Mouse (Mus musculus) limb, embryonic 14.5 days (tissue): Measurements from ENCODE around the gene Lgr4. TPM values are rescaled to one million over a fixed set of nuclear protein-coding genes. Genes with fewer than 3 reads are reported as not detected.

Experiments
- ATAC-seq: fragments of 200-750 bp; cut with Nextera tagmentation; 2 replicates; pipeline ENCODE4 v1.8.0; 2017; ENCODE audit warnings: low read depth, moderate number of reproducible peaks, moderate TSS enrichment; ENCODE audit not compliant: low FRiP score
- DNase-seq: peaks from one replicate; pipeline ENCODE4 v3.0.0-alpha.2; 2015; ENCODE audit warnings: low spot score
- H3K27ac ChIP-seq: fragments of 300-500 bp; sonication (generic); replicated peaks from 2 replicates; pipeline ENCODE4 v1.5.1; 2014; ENCODE audit warnings: low read depth, mild to moderate bottlenecking, low read length, moderate library complexity, mixed read lengths
- H3K27me3 ChIP-seq: fragments of 300-500 bp; sonication (generic); 2 replicates; pipeline ENCODE4 v1.6.1; 2014; ENCODE audit warnings: low read length, mixed read lengths; ENCODE audit not compliant: control insufficient read depth, insufficient read depth
- H3K36me3 ChIP-seq: fragments of 300-500 bp; sonication (generic); 2 replicates; pipeline ENCODE4 v1.6.1; 2014; ENCODE audit warnings: mild to moderate bottlenecking, low read length, moderate library complexity, mixed read lengths; ENCODE audit not compliant: control insufficient read depth, insufficient read depth
- H3K4me1 ChIP-seq: fragments of 300-500 bp; sonication (generic); 2 replicates; pipeline ENCODE4 v1.6.1; 2014; ENCODE audit warnings: antibody characterized with exemption, low read length, mixed read lengths; ENCODE audit not compliant: control insufficient read depth, insufficient read depth
- H3K4me2 ChIP-seq: fragments of 300-500 bp; sonication (generic); replicated peaks from 2 replicates; pipeline ENCODE4 v1.6.1; 2014; ENCODE audit warnings: low read depth, mild to moderate bottlenecking, low read length, moderate library complexity; ENCODE audit not compliant: severe bottlenecking
- H3K4me3 ChIP-seq: fragments of 300-500 bp; sonication (generic); replicated peaks from 2 replicates; pipeline ENCODE4 v1.5.1; 2014; ENCODE audit warnings: low read length
- H3K9ac ChIP-seq: fragments of 300-500 bp; sonication (generic); 2 replicates; pipeline ENCODE4 v1.6.1; 2014; ENCODE audit warnings: mild to moderate bottlenecking, low read depth, low read length, moderate library complexity; ENCODE audit not compliant: severe bottlenecking
- H3K9me3 ChIP-seq: fragments of 300-500 bp; sonication (generic); 2 replicates; pipeline ENCODE4 v1.6.1; 2016; ENCODE audit warnings: low read length; ENCODE audit not compliant: control insufficient read depth
- POLR2A ChIP-seq: fragments of 200-500 bp; IDR thresholded peaks from 2 replicates; pipeline ENCODE4 v1.8.0; 2012; ENCODE audit warnings: inconsistent platforms, mild to moderate bottlenecking, moderate library complexity, borderline replicate concordance; ENCODE audit not compliant: insufficient read depth, insufficient read length; ENCODE audit errors: extremely low read depth
- WGBS: fragments of 180-500 bp; shearing (Covaris S2); extraction: QIAGEN DNeasy Blood & Tissue Kit; methylation state at CpG from one replicate; pipeline ENCODE4 v1.1.7; 2014; 5-methylcytosine and 5-hydroxymethylcytosine counted together
- polyA plus RNA-seq, 2 experiments: library from polyadenylated mRNA; depleted of rRNA in 1 of 2; stranded (reverse) in 1 of 2; unstranded in 1 of 2; fragments of >200 nt; fragmentation: Nextera tagmentation in 1 of 2; extraction: Ambion mirVana in 1 of 2; gene quantifications; 2 replicates each; pipeline versions ENCODE4 v1.2.1 to v1.2.3; 2012 to 2014

The Lgr4 gene
- polyA plus RNA-seq, 2 experiments, result 27.8 to 32.3 TPM

- Histone ChIP-seq H3K4me1 (peaks cover 26% of the 10 kb centered on the region), H3K9me3 (no peaks in the 10 kb centered on the region), H3K4me3 (no peak overlapping the region), H3K27ac (no peak overlapping the region), H3K9ac (no peak overlapping the region), H3K27me3 (no peaks in the 10 kb centered on the region), H3K4me2 (no peak overlapping the region), H3K36me3 (no peaks in the 10 kb centered on the region; the same call in 1 of the 2 replicates)
- WGBS, result 73% methylated on average over 5 of the region's 5 CpGs
- DNase-seq, result no peak
- ATAC-seq, result no peak
- TF ChIP-seq POLR2A, result no peak
These were observed 120.9 kb downstream of the Lgr4 start for GRCm38 (mm10) chr2:110038341-110038740.

- H3K4me2 ChIP-seq, result no peak overlapping the region
- ATAC-seq, result no peak
These were observed 125.7 kb downstream of the Lgr4 start for GRCm38 (mm10) chr2:110042861-110043760.

GRCm38 (mm10) chr2:110058424-110058823, 141.0 kb downstream of the Lgr4 start:
- Histone ChIP-seq H3K9me3 (no peaks in the 10 kb centered on the region), H3K9ac (no peak overlapping the region), H3K4me2 (no peak overlapping the region), H3K27me3 (no peaks in the 10 kb centered on the region), H3K36me3 (no peaks in the 10 kb centered on the region), H3K27ac (no peak overlapping the region), H3K4me3 (no peak overlapping the region), H3K4me1 (no peaks in the 10 kb centered on the region)
- no peak for ATAC-seq
- DNase-seq, result no peak
- WGBS, result 54% methylated on average over 4 of the region's 4 CpGs
- no peak for TF ChIP-seq POLR2A

More at GRCm38 (mm10) chr2:110042861-110043760, 125.7 kb downstream of the Lgr4 start:
- H3K4me1 ChIP-seq, result peaks cover 10% of the 10 kb centered on the region
- TF ChIP-seq POLR2A, result no peak
- H3K9ac ChIP-seq, result no peak overlapping the region
- WGBS, result 68% methylated on average over 5 of the region's 5 CpGs
- H3K4me3 ChIP-seq, result no peak overlapping the region
- H3K27me3 ChIP-seq, result no peaks in the 10 kb centered on the region
- H3K27ac ChIP-seq, result no peak overlapping the region
- H3K36me3 ChIP-seq, result peaks cover 5% of the 10 kb centered on the region
- no peak for DNase-seq
- no peaks in the 10 kb centered on the region for H3K9me3 ChIP-seq

GRCm38 (mm10) chr2:110063131-110063530, 145.7 kb downstream of the Lgr4 start:
- Histone ChIP-seq H3K9ac (no peak overlapping the region), H3K4me3 (no peak overlapping the region), H3K27ac (no peak overlapping the region), H3K4me2 (no peak overlapping the region), H3K36me3 (no peaks in the 10 kb centered on the region), H3K9me3 (no peaks in the 10 kb centered on the region), H3K4me1 (no peaks in the 10 kb centered on the region), H3K27me3 (no peaks in the 10 kb centered on the region)
- no peak for TF ChIP-seq POLR2A
- ATAC-seq (no peak), DNase-seq (no peak)
- WGBS, result 88% methylated on average over 1 of the region's 1 CpGs

Other genes starting within 250 kb of the Lgr4 start
- 1.1 and 1.3 TPM in 2 replicates for gene Bdnf, start 242.9 kb upstream of the Lgr4 start, polyA plus RNA-seq (2012; rRNA removed)
- gene Bdnf, start 242.9 kb upstream of the Lgr4 start, polyA plus RNA-seq (2014; fragmentation: Nextera tagmentation; extraction: Ambion mirVana), result 2.5 and 2.7 TPM in 2 replicates
- 19.5 and 20.5 TPM in 2 replicates for gene Lin7c, start 26.8 kb upstream of the Lgr4 start, polyA plus RNA-seq (2012; rRNA removed)
- 53.4 and 55.4 TPM in 2 replicates for gene Lin7c, start 26.8 kb upstream of the Lgr4 start, polyA plus RNA-seq (2014; fragmentation: Nextera tagmentation; extraction: Ambion mirVana)
- gene Ccdc34, start 100.2 kb downstream of the Lgr4 start, polyA plus RNA-seq (2012; rRNA removed), result 33.7 and 37.3 TPM in 2 replicates
- 36.1 and 42.2 TPM in 2 replicates for gene Ccdc34, start 100.2 kb downstream of the Lgr4 start, polyA plus RNA-seq (2014; fragmentation: Nextera tagmentation; extraction: Ambion mirVana)